Mouse (Mus musculus) left cerebral cortex, postnatal 25 days (tissue): ENCODE measurements around the gene Psma6. TPM values are rescaled to one million over a fixed set of nuclear protein-coding genes. Genes with fewer than 3 reads are reported as not detected.

Experiments
- DNase-seq, 2 experiments: peaks; one replicate each; pipeline ENCODE4 v3.0.0; 2022; ENCODE audit warnings: low spot score in 2 of 2, mixed read lengths in 1 of 2
- intact Hi-C: fragments of 180-260 bp; cut with DNase I; formaldehyde crosslinking; loops from one replicate; pipeline ENCODE4 v1.15.1; 2025
- total RNA-seq, 2 experiments: library from RNA; stranded (reverse); gene quantifications; 2 replicates each; pipeline ENCODE4 v1.2.3; 2021

The Psma6 gene
- total RNA-seq, 2 experiments from 2014 or later: 144 to 145 TPM

GRCm38 (mm10) chr12:55456893-55457292 lies 72.9 kb downstream of the Psma6 start:
- intact Hi-C loops: loop anchor here (2.0 kb wide), 1 partner anchor 34 kb away; no protein-coding TSS in a partner anchor
- peak in 1 of 2 experiments; percentile 83 for DNase-seq

DNA sequence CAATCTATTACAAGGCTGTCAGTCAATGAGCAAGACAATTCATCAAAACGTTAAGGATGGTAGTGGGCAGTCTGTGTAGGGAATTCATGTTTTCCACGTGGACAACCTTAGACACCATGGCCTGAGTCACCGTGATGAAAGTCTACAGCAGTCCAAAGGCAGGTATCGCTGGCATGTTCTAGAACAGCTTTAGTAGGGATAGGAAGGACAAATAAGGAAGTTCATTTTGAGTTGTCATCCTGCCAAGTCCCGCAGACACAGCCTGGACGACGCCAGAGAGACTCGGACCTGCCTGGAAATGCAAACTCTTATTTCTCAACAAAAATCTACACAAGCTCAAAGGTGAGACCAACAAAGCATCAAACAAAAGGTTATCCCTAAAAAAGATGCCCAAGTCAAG lies 75.7 kb downstream of the Psma6 start:
- intact Hi-C loops: no loop called here
- DNase-seq: no peak

- intact Hi-C loops: no loop called here
Observed at GRCm38 (mm10) chr12:55460900-55461299, 76.9 kb downstream of the Psma6 start.

GRCm38 (mm10) chr12:55461767-55462166 lies 77.7 kb downstream of the Psma6 start:
- intact Hi-C loops: no loop called here
- no peak for DNase-seq

More at GRCm38 (mm10) chr12:55460900-55461299, 76.9 kb downstream of the Psma6 start:
- DNase-seq: no peak

DNA sequence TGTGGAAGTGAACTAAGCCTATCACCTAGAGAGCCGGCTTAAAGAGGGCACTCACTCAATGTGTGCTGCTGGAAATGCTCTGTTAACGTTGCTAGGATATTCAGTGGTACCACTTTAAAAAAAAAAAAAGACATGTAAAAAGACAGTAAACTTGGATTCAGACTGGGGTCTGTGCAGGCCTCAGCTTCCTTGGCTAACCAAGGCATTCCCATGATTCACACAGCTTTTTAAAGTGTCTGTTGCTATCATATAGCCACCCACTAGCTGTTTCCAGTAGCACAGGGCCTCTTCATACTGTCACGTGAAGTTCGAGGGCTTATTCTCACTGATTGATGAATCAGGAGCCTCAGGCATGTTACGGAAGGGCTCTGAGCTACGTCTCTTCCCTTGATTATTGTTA lies 78.4 kb downstream of the Psma6 start:
- peak in 1 of 2 experiments; percentile 63 for DNase-seq
- intact Hi-C loops: no loop called here

GRCm38 (mm10) chr12:55463087-55463486 lies 79.1 kb downstream of the Psma6 start:
- no peak for DNase-seq
- intact Hi-C loops: no loop called here

DNA sequence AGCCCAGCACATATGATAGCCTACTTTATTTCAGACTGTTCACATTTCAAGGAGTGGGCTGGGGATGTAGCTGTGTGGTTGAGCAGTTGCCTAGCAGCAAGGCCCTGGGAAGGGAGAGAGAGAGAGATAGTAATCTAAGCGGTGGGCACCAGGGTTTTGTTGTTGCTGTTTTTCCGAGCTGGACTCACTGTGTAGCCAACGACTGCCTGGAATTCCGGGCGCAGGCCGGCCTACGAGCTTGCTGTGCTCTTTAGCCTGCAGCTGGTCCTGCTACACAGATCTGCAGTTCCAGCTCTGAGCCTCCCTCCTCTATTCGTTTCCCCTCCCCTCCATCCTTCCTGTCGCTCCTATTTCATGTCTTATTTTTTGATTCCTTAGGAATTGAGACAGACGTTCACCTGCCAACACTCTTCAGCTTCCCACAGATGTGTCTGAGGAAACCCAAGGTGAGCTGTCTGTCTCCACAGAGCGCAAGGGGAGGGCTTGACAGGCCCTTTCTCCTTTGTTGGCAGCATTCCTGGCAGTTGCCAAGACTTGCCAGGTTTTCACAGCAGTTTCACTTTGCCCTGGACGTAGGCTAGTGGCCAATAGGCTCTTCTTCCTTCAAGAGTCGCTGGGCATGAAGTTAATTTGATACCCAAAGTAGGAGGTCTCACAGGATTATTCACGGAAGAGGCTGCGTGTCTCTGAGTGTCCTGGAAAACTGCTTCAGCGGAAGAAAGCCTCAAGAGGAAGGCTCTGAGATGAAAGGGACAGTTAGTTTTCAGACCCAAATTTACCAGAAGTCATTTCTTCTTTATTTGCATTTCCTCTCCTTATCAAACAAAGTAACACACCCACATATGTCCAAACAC lies 80.2 kb downstream of the Psma6 start:
- intact Hi-C loops: loop anchor here (2.0 kb wide), 1 partner anchor 27 kb away; no protein-coding TSS in a partner anchor
- peak; percentile 58 to 76 for DNase-seq

- peak in 1 of 2 experiments; percentile 60 for DNase-seq
Observed at GRCm38 (mm10) chr12:55464846-55465361, 80.9 kb downstream of the Psma6 start.

GRCm38 (mm10) chr12:55465401-55465983 lies 81.5 kb downstream of the Psma6 start:
- intact Hi-C loops: loop anchor here (2.0 kb wide), 1 partner anchor 25 kb away; no protein-coding TSS in a partner anchor
- no peak for DNase-seq

More at GRCm38 (mm10) chr12:55464846-55465361, 80.9 kb downstream of the Psma6 start:
- intact Hi-C loops: loop anchor here (2.0 kb wide), 1 partner anchor 26 kb away; no protein-coding TSS in a partner anchor

DNA sequence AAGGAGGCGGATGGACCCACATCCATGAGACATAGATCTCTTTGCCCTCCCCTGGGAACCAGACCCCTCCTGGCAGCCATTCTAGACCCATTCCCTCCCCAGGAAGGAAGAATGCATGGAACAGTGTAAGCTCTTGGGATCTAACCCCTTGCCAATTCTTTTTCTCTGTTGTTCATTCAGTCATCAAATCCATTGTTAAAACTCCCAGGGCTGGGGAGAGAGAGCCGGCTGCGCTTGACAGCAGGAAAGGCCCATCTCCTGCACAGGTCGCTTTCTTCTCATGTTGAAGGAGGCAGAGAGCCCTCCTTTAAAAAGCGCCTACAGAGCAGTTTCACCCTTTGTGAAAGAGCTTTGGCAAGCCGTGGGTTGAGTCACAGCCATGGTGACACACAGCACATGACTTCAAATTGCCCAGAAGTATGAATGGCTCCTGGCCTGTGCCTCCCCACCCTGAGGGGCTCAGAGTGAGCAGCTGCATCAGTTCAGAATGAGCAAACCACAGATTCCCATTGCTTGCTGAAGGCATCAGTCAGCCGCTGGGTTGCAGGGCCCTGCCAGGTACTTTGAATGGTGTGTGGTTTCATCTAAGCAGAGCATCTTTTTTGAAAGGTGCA lies 82.2 kb downstream of the Psma6 start:
- DNase-seq: peak in 1 of 2 experiments; percentile 49
- intact Hi-C loops: no loop called here

GRCm38 (mm10) chr12:55466816-55467215 lies 82.8 kb downstream of the Psma6 start:
- intact Hi-C loops: no loop called here
- no peak for DNase-seq

DNA sequence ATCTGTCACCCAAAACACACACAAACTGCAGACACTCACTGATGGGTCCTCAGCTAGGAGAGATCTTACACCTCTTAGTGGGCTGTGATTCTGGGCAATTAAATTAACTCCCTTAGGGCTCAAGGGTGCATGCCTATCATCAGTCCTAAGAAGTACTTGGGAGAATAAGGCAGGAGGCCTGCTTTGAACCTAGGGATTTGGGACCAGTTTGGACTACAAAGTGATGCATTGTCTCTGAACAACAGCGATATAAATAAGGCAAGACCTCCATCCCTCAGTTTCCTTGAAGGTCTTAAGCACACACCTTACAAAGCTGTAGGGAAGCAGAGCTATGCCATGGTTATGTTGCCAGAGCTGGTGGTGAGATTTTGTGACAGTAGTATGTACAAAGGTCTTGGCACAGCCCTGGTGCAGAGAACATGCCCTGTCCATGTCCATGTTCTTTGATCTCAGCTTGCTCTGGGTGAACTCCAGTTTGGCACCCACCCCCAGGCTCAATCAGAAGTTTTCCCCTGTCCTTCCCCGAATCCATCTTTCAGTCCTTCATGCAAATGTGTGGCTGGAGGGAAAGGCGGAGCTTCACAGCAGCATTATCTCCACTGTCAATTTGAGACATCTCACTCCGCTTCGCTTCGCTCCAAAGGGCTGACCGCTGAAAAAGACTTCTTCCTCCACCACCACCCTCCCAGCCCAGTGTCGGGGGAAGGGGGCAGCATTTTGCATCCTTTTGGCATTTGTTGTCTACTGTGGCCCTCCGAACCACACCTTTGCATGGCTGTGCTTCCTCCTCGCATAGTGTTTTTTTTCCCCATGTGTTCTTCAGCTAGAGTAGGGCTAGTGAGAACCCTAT lies 83.5 kb downstream of the Psma6 start:
- no peak for DNase-seq
- intact Hi-C loops: no loop called here

Other genes with a start within 250 kb of the Psma6 start
- 10 to 100 TPM; 53.7 to 57.4 TPM for gene Srp54b, start 229.1 kb upstream of the Psma6 start, total RNA-seq
- gene 1700047I17Rik2, start 184.6 kb upstream of the Psma6 start, total RNA-seq: under 1 TPM; 0.39 to 0.44 TPM
- 10 to 100 TPM; 34.5 to 38.0 TPM for gene Srp54c, start 154.1 kb upstream of the Psma6 start, total RNA-seq
- gene 1110008L16Rik, start 84.6 kb upstream of the Psma6 start, total RNA-seq: 1 to 10 TPM; 8.9 to 9.0 TPM
- gene Ppp2r3c, start 81.2 kb upstream of the Psma6 start, total RNA-seq: 10 to 100 TPM; 11.4 to 13.9 TPM
- 10 to 100 TPM; 28.5 to 31.7 TPM for gene Nfkbia, start 108.4 kb downstream of the Psma6 start, total RNA-seq
- gene Aldoart2, start 181.0 kb downstream of the Psma6 start, total RNA-seq: not detected
- gene Insm2, start 215.2 kb downstream of the Psma6 start, total RNA-seq: under 1 TPM; 0.30 to 0.37 TPM